Mouse (Mus musculus) lung, adult 2 months (tissue): ENCODE data around the gene Gm49318. TPM values are rescaled to one million over a fixed set of nuclear protein-coding genes. Genes with fewer than 3 reads are reported as not detected.

Experiments used
- DNase-seq: peaks from one replicate; pipeline ENCODE4 v3.0.0; 2022
- H3K4me1 ChIP-seq: fragments of 200-500 bp; 2 replicates; pipeline ENCODE4 v1.6.1; 2011; ENCODE audit warnings: low read length; ENCODE audit not compliant: control insufficient read depth, insufficient read depth
- H3K4me3 ChIP-seq: fragments of 200-500 bp; replicated peaks from 2 replicates; pipeline ENCODE3; 2011; ENCODE audit warnings: low read depth, mild to moderate bottlenecking, control low read depth, low read length; ENCODE audit errors: extremely low read depth
- CTCF ChIP-seq: fragments of 200-500 bp; IDR thresholded peaks from 2 replicates; pipeline ENCODE4 v1.5.1; 2011; ENCODE audit warnings: mild to moderate bottlenecking, low read length, control low read depth; ENCODE audit not compliant: insufficient read depth
- POLR2A ChIP-seq: fragments of 200-500 bp; IDR thresholded peaks from 2 replicates; pipeline ENCODE4 v1.6.1; 2011; ENCODE audit warnings: low read depth, mild to moderate bottlenecking, control low read depth, low read length, borderline replicate concordance; ENCODE audit errors: extremely low read depth
- WGBS: fragments of 180-500 bp; shearing (Covaris S2); methylation state at CpG from one replicate; pipeline ENCODE4 v1.1.7; 2018; 5-methylcytosine and 5-hydroxymethylcytosine counted together
- polyA plus RNA-seq: library from polyadenylated mRNA; depleted of rRNA; stranded (reverse); fragments of >200 nt; gene quantifications from 2 replicates; pipeline ENCODE4 v1.2.3, GENCODE M21; 2012

Gm49318 gene
- polyA plus RNA-seq, 1 experiment = not detected

- 5% methylated on average over 14 of the region's 14 CpGs for WGBS
- TF ChIP-seq CTCF = no peak
- TF ChIP-seq POLR2A = no peak
- peaks cover 2% of the 10 kb centered on the region; the same call in 1 of the 2 replicates for H3K4me1 ChIP-seq
- no peak for DNase-seq
- H3K4me3 ChIP-seq = no peak within 1 kb of the TSS
These were observed 28.1 kb upstream of the Gm49318 start, which contains the start of gene Cnn1 for GRCm38 (mm10) chr9:22098993-22099696. Gene Cnn1 (plus strand): TSS chr9:22099216.

GRCm38 (mm10) chr9:22095854-22096307 lies 24.8 kb upstream of the Gm49318 start:
- TF ChIP-seq POLR2A (no peak), CTCF (peak; percentile 65)
- Histone ChIP-seq H3K4me3 (peak overlapping the region; percentile 32), H3K4me1 (peaks cover 2% of the 10 kb centered on the region; the same call in 1 of the 2 replicates)
- under 1% methylated on average over 24 of the region's 24 CpGs for WGBS
- DNase-seq = peak; percentile 78

GRCm38 (mm10) chr9:22092746-22093145 lies 21.7 kb upstream of the Gm49318 start:
- WGBS = 73% methylated on average over 6 of the region's 6 CpGs
- TF ChIP-seq CTCF = no peak
- no peak for DNase-seq
- Histone ChIP-seq H3K4me3 (no peak overlapping the region), H3K4me1 (peaks cover 2% of the 10 kb centered on the region; the same call in 1 of the 2 replicates)

- no peak for DNase-seq
- 72% methylated on average over 7 of the region's 7 CpGs for WGBS
- TF ChIP-seq POLR2A = no peak
- TF ChIP-seq CTCF = no peak
These were observed 18.9 kb upstream of the Gm49318 start for GRCm38 (mm10) chr9:22089986-22090385.

GRCm38 (mm10) chr9:22089281-22089680 lies 18.2 kb upstream of the Gm49318 start:
- peaks cover 2% of the 10 kb centered on the region; the same call in 1 of the 2 replicates for H3K4me1 ChIP-seq
- no peak overlapping the region for H3K4me3 ChIP-seq
- DNase-seq = no peak
- no peak for TF ChIP-seq POLR2A
- TF ChIP-seq CTCF = no peak
- WGBS = 96% methylated on average over 7 of the region's 7 CpGs

More at GRCm38 (mm10) chr9:22089986-22090385, 18.9 kb upstream of the Gm49318 start:
- Histone ChIP-seq H3K4me1 (no peaks in the 10 kb centered on the region), H3K4me3 (no peak overlapping the region)

GRCm38 (mm10) chr9:22087034-22087618 lies 16.1 kb upstream of the Gm49318 start:
- Histone ChIP-seq H3K4me3 (no peak overlapping the region), H3K4me1 (peaks cover 2% of the 10 kb centered on the region; the same call in 1 of the 2 replicates)
- no peak for TF ChIP-seq CTCF
- TF ChIP-seq POLR2A = no peak
- no peak for DNase-seq
- 83% methylated on average over 2 of the region's 2 CpGs for WGBS

GRCm38 (mm10) chr9:22086012-22086411 lies 15.0 kb upstream of the Gm49318 start:
- WGBS = 50% methylated on average over 6 of the region's 6 CpGs
- Histone ChIP-seq H3K4me3 (peak overlapping the region; percentile 72), H3K4me1 (peaks cover 2% of the 10 kb centered on the region; the same call in 1 of the 2 replicates)
- no peak for TF ChIP-seq CTCF
- TF ChIP-seq POLR2A = no peak
- no peak for DNase-seq

GRCm38 (mm10) chr9:22085022-22085834 lies 14.2 kb upstream of the Gm49318 start, which contains the start of gene Ecsit:
Gene Ecsit (minus strand): TSS chr9:22085438.
- DNase-seq = peak; percentile 88
- H3K4me3 ChIP-seq = peak within 1 kb of the TSS; percentile 87
- WGBS = under 1% methylated on average over 48 of the region's 48 CpGs
- peaks cover 2% of the 10 kb centered on the region; the same call in 1 of the 2 replicates for H3K4me1 ChIP-seq
- TF ChIP-seq CTCF = no peak
- peak; percentile 72; the same call in 1 of the 2 replicates for TF ChIP-seq POLR2A

- DNase-seq = no peak
- TF ChIP-seq POLR2A = no peak
- no peak for TF ChIP-seq CTCF
- 25% methylated on average over 4 of the region's 4 CpGs for WGBS
These were observed 13.6 kb upstream of the Gm49318 start for GRCm38 (mm10) chr9:22084667-22085021.

More at GRCm38 (mm10) chr9:22084667-22085021, 13.6 kb upstream of the Gm49318 start:
- H3K4me3 ChIP-seq = peak overlapping the region; percentile 87
- H3K4me1 ChIP-seq = peaks cover 2% of the 10 kb centered on the region; the same call in 1 of the 2 replicates
